31 mouse cellular contexts compared by ENCODE assay signal in genomic region chr7:128381001-128381400, GRCm38 (mm10). TPM values are rescaled to one million over a fixed set of nuclear protein-coding genes. Genes with fewer than 3 reads are reported as not detected.
DNase-seq lines count a peak whose midpoint lies in the region; ATAC-seq lines count a peak whose summit lies in the region.
"Had no signal": no experiment of that assay in that cellular context is flagged by ENCODE, and none has a peak within 500 bp of the region (broad histone marks: within the 10 kb centered on the region; RNA-seq: fewer than 3 reads in every experiment).

No protein-coding gene starts in this region.

- H3K27me3 ChIP-seq in midbrain, embryonic 11.5 days (ENCODE audit: control insufficient read depth, insufficient read depth, low read length): no peaks in the 10 kb centered on the region
- H3K27me3 ChIP-seq in midbrain, embryonic 16.5 days (ENCODE audit: control insufficient read depth, insufficient read depth, low read depth, low read length): no peaks in the 10 kb centered on the region
- H3K27me3 ChIP-seq: embryonic facial prominence, embryonic 15.5 days; forebrain, embryonic 12.5 days; heart, embryonic 15.5 days; hindbrain, embryonic 15.5 days; limb, embryonic 13.5 days; neural tube, embryonic 13.5 days; Patski had no signal

- ATAC-seq in midbrain, embryonic 11.5 days (ENCODE audit: low FRiP score): no peak
- ATAC-seq in midbrain, embryonic 16.5 days: no peak
- peak; percentile 80 for ATAC-seq in common myeloid progenitor, adult 5-6 weeks (replicated peaks; ENCODE audit: low read depth, poor library complexity, severe bottlenecking)
- peak; percentile 84 for ATAC-seq in megakaryocyte progenitor cell, adult 5-6 weeks (replicated peaks; ENCODE audit: poor library complexity)
- ATAC-seq: forebrain, postnatal 0 days; Patski had no signal

- H3K9ac ChIP-seq in midbrain, embryonic 11.5 days (ENCODE audit: low read length): no peak overlapping the region
- no peak overlapping the region for H3K9ac ChIP-seq in midbrain, embryonic 16.5 days (ENCODE audit: low read depth, low read length)
- H3K9ac ChIP-seq: embryonic facial prominence, embryonic 15.5 days; forebrain, embryonic 12.5 days; forebrain, postnatal 0 days; heart, embryonic 15.5 days; hindbrain, embryonic 15.5 days; limb, embryonic 13.5 days; neural tube, embryonic 13.5 days had no signal

- H3K4me1 ChIP-seq in midbrain, embryonic 11.5 days (ENCODE audit: control insufficient read depth, insufficient read depth, low read length): no peaks in the 10 kb centered on the region
- no peaks in the 10 kb centered on the region for H3K4me1 ChIP-seq in midbrain, embryonic 16.5 days (ENCODE audit: control insufficient read depth, insufficient read depth, low read length)
- H3K4me1 ChIP-seq: embryonic facial prominence, embryonic 15.5 days; forebrain, embryonic 12.5 days; hindbrain, embryonic 15.5 days; neural tube, embryonic 13.5 days had no signal

- no peak overlapping the region for H3K4me3 ChIP-seq in midbrain, embryonic 11.5 days (ENCODE audit: low read depth, low read length)
- no peak overlapping the region for H3K4me3 ChIP-seq in midbrain, embryonic 16.5 days (ENCODE audit: low read depth, low read length)
- H3K4me3 ChIP-seq: embryonic facial prominence, embryonic 10.5 days; embryonic facial prominence, embryonic 15.5 days; forebrain, embryonic 12.5 days; heart, embryonic 10.5 days; heart, embryonic 15.5 days; hindbrain, embryonic 15.5 days; left cerebral cortex, adult 2 months; limb, embryonic 13.5 days; midbrain, embryonic 10.5 days; neural tube, embryonic 13.5 days had no signal

- 91% methylated on average over 2 of the region's 2 CpGs for WGBS in midbrain, embryonic 11.5 days
- 98% methylated on average over 2 of the region's 2 CpGs for WGBS in midbrain, embryonic 16.5 days

- H3K36me3 ChIP-seq in midbrain, embryonic 11.5 days (ENCODE audit: control insufficient read depth, insufficient read depth, low read length): no peaks in the 10 kb centered on the region
- no peaks in the 10 kb centered on the region for H3K36me3 ChIP-seq in midbrain, embryonic 16.5 days (ENCODE audit: control insufficient read depth, insufficient read depth, low read length)
- H3K36me3 ChIP-seq: embryonic facial prominence, embryonic 10.5 days; embryonic facial prominence, embryonic 15.5 days; forebrain, embryonic 12.5 days; heart, embryonic 10.5 days; heart, embryonic 15.5 days; hindbrain, embryonic 15.5 days; limb, embryonic 13.5 days; midbrain, embryonic 10.5 days; neural tube, embryonic 13.5 days had no signal

- peak; percentile 20 for DNase-seq in adrenal gland, adult 2 months
- DNase-seq in adrenal gland, adult (ENCODE audit: inconsistent age in 2 of 2, low spot score in 1 of 2): no peak
- peak; percentile 45 for DNase-seq in midbrain, embryonic 11.5 days (ENCODE audit: low spot score, missing footprints)
- DNase-seq in left cerebral cortex, adult 11 months (ENCODE audit: low spot score): no peak
- no peak for DNase-seq in left cerebral cortex, postnatal 14 days (ENCODE audit: low spot score in 2 of 2)
- DNase-seq: adrenal gland, postnatal 25 days; cerebellum, adult 18-20 months; cerebellum, postnatal 14 days; forebrain, postnatal 0 days; gastrocnemius, postnatal 10 days; heart, postnatal 4 days; kidney, adult 8-10 months; kidney, postnatal 4 days; right cerebral cortex, postnatal 4 days had no signal

- no peak overlapping the region for H3K4me2 ChIP-seq in midbrain, embryonic 11.5 days
- H3K4me2 ChIP-seq in midbrain, embryonic 16.5 days (ENCODE audit: low read length): no peak overlapping the region
- H3K4me2 ChIP-seq: embryonic facial prominence, embryonic 15.5 days; forebrain, embryonic 12.5 days; heart, embryonic 15.5 days; hindbrain, embryonic 15.5 days; limb, embryonic 13.5 days; liver, embryonic 11.5 days; neural tube, embryonic 13.5 days had no signal

- intact Hi-C loops in left cerebral cortex, postnatal 14 days (cut with DNase I): no loop called here

- no peak overlapping the region for H3K27ac ChIP-seq in midbrain, embryonic 11.5 days (ENCODE audit: low read depth, low read length)
- no peak overlapping the region for H3K27ac ChIP-seq in midbrain, embryonic 16.5 days (ENCODE audit: low read length)
- H3K27ac ChIP-seq: embryonic facial prominence, embryonic 10.5 days; embryonic facial prominence, embryonic 15.5 days; forebrain, embryonic 12.5 days; heart, embryonic 10.5 days; heart, embryonic 15.5 days; hindbrain, embryonic 15.5 days; kidney, postnatal 0 days; left cerebral cortex, adult 2 months; limb, embryonic 13.5 days; midbrain, embryonic 10.5 days; neural tube, embryonic 13.5 days had no signal

- H3K9me3 ChIP-seq in midbrain, embryonic 11.5 days (ENCODE audit: control insufficient read depth, low read length): no peaks in the 10 kb centered on the region
- no peaks in the 10 kb centered on the region for H3K9me3 ChIP-seq in midbrain, embryonic 16.5 days (replicated peaks; ENCODE audit: control insufficient read depth, low read length, poor library complexity, severe bottlenecking)
- H3K9me3 ChIP-seq: embryonic facial prominence, embryonic 10.5 days; embryonic facial prominence, embryonic 15.5 days; forebrain, embryonic 12.5 days; G1E; heart, embryonic 10.5 days; heart, embryonic 15.5 days; hindbrain, embryonic 15.5 days; limb, embryonic 13.5 days; midbrain, embryonic 10.5 days; neural tube, embryonic 13.5 days had no signal

RNA-seq across cellular contexts. Expression of gene Rgs10, which starts 37.6 kb away (rescaled TPM):
- total RNA-seq in adrenal gland, adult 2 months (2021): 10 to 100 TPM; 10.5 to 23.8 TPM
- polyA plus RNA-seq in adrenal gland, adult 2 months (2012; rRNA removed): 9.1 and 11.9 TPM in 2 replicates
- 10.0 and 11.7 TPM in 2 replicates for polyA plus RNA-seq in midbrain, embryonic 11.5 days (2014; fragmentation: Nextera tagmentation; extraction: Ambion mirVana)
- 58.4 and 68.6 TPM in 2 replicates for polyA plus RNA-seq in midbrain, embryonic 16.5 days (2015; fragmentation: Nextera tagmentation; extraction: Ambion mirVana)
- 92.0 and 99.6 TPM in 2 replicates for total RNA-seq in common myeloid progenitor, adult 5-6 weeks (2017)
- total RNA-seq in megakaryocyte progenitor cell, adult 5-6 weeks (2015): 77.0 and 92.7 TPM in 2 replicates
- 55.4 and 83.3 TPM in 2 replicates for total RNA-seq in megakaryocyte progenitor cell, adult 5-6 weeks (2017)
- total RNA-seq in left cerebral cortex, postnatal 14 days (2021): 10 to 100 TPM; 47.2 to 48.8 TPM

Comparison
In these comparisons a context has a peak if more than half of its experiments do, and no peak if none do; other contexts are left out.
1. DNase-seq: peak in adrenal gland, adult 2 months (single experiment) and midbrain, embryonic 11.5 days (single experiment); none in adrenal gland, adult (0 of 2), left cerebral cortex, adult 11 months (single experiment) and left cerebral cortex, postnatal 14 days (0 of 2).
2. ATAC-seq: peak in common myeloid progenitor, adult 5-6 weeks (single experiment) and megakaryocyte progenitor cell, adult 5-6 weeks (single experiment); none in midbrain, embryonic 11.5 days (single experiment) and midbrain, embryonic 16.5 days (single experiment).